Mouse (Mus musculus) thymus, adult 2 months (tissue): Measurements from ENCODE around the gene Yipf2.

Source experiments
- CTCF ChIP-seq: fragments of 200-500 bp; IDR thresholded peaks from 2 replicates; pipeline ENCODE4 v1.5.1; 2012; ENCODE audit warnings: mild to moderate bottlenecking, control low read depth, low read length, moderate library complexity, borderline replicate concordance; ENCODE audit not compliant: control insufficient read depth, poor library complexity, insufficient read depth; ENCODE audit errors: extremely low read depth
- POLR2A ChIP-seq: fragments of 200-500 bp; IDR thresholded peaks from 2 replicates; pipeline ENCODE4 v1.6.1; 2012; ENCODE audit warnings: mild to moderate bottlenecking, low read length, control low read depth, moderate library complexity; ENCODE audit not compliant: control insufficient read depth, poor library complexity, insufficient read depth; ENCODE audit errors: extremely low read depth

DNA sequence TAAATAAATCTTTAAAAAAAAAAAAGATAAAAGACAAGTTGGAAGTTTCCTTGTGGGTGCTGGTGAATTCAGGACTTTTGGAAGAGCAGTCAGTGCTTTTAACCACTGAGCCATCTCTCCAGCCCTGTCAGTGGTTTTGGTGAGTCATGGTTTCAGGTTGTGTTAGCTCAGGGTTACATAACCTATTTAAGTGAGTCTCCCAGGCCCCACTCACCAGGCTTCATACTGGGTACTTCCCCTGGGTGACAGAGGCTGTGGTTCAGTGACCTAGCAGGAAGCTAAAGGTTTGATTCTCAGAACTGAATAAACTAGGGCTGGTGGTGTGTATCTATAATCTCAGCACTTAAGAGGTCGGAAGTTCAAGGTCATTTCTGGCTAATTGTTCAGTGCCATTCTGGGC lies 17.2 kb upstream of the Yipf2 start:
- TF ChIP-seq POLR2A (no peak), CTCF (no peak)
